Mouse (Mus musculus) erythroblast, embryonic 14.5 days (primary cell): ENCODE measurements around the gene Myh10.

ENCODE experiments used
- GATA1 ChIP-seq: IDR thresholded peaks from 2 replicates; pipeline ENCODE4 v1.6.1; 2012; ENCODE audit warnings: low read length, inconsistent platforms, mixed read lengths
- TAL1 ChIP-seq: IDR thresholded peaks from 3 replicates; pipeline ENCODE4 v1.6.1; 2012; ENCODE audit warnings: low read length, inconsistent platforms, mixed read lengths

- no peak for TF ChIP-seq TAL1
- no peak for TF ChIP-seq GATA1
These were observed 37.3 kb downstream of the Myh10 start for GRCm38 (mm10) chr11:68728693-68729092.
